Mouse (Mus musculus) splenic B cell, adult 2 months (primary cell): ENCODE measurements around the gene Palm3.
A peak's percentile ranks its signal among the peaks of the same experiment; 100 is the strongest.
"Not testable (repeated sequence)": the region's sequence is repeated elsewhere in the genome, so short reads cannot be mapped to it uniquely, and the experiment has no call there.

Source experiments
- DNase-seq: peaks from one replicate; pipeline ENCODE4 v3.0.0-alpha.2; 2011; ENCODE audit warnings: low read depth, low spot score
- H3K27me3 ChIP-seq: 2 replicates; pipeline ENCODE4 v1.6.1; 2012; ENCODE audit warnings: mild to moderate bottlenecking, low read length, moderate library complexity, mixed read lengths; ENCODE audit not compliant: control insufficient read depth, poor library complexity, insufficient read depth, severe bottlenecking
- H3K36me3 ChIP-seq: 2 replicates; pipeline ENCODE4 v1.6.1; 2012; ENCODE audit warnings: mild to moderate bottlenecking, low read length, moderate library complexity, mixed read lengths; ENCODE audit not compliant: control insufficient read depth, poor library complexity, insufficient read depth, severe bottlenecking

Gene Palm3

DNA sequence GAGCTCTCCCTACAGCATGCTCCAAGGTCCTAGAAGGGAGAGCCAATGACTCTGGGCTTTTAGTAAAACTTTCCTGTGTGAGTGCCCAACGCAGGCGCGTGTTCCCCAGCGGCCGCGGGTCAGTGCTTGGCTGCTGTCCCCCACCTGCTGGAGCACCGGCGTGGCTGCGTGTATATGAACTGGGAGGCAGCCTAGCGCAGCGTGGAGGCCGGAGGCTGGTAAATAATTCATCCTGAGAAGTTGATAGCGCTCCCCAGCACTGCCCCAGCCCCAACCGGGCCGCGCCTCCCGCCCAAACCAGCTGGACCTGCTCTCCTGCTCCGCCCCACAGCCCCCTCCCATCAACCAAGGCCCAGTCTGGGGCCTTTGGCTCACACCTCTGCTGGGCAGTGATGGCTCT, at the start of gene Palm3:
Palm3 (plus strand) TSS at position 376 of the 400 bp plus-strand sequence.
- H3K27me3 ChIP-seq = no peaks in the 10 kb centered on the region; the same call in 1 of the 2 replicates
- DNase-seq = no peak

DNA sequence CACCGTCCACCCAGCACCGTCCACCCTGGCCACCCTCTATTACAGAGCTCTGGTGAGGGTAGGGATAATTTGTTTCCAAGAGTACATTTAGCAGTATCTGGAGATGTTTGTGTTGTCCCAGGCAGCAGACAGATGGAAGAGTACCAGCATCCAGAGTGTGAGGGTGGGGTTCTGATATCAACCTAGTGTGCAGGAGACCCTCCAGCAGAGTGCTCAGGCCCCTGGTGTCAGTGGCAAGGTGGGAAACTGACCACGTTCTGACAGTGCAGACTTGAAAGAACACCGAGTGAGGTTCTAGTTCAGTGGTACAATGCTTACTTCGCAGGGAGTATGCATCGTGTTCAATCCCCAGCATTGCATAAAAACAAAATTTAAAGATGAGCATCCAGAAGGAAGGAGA, 49.6 kb upstream of the Palm3 start:
- no peak for DNase-seq

More for the DNA sequence above, at the start of gene Palm3:
- no peaks in the 10 kb centered on the region for H3K36me3 ChIP-seq

DNA sequence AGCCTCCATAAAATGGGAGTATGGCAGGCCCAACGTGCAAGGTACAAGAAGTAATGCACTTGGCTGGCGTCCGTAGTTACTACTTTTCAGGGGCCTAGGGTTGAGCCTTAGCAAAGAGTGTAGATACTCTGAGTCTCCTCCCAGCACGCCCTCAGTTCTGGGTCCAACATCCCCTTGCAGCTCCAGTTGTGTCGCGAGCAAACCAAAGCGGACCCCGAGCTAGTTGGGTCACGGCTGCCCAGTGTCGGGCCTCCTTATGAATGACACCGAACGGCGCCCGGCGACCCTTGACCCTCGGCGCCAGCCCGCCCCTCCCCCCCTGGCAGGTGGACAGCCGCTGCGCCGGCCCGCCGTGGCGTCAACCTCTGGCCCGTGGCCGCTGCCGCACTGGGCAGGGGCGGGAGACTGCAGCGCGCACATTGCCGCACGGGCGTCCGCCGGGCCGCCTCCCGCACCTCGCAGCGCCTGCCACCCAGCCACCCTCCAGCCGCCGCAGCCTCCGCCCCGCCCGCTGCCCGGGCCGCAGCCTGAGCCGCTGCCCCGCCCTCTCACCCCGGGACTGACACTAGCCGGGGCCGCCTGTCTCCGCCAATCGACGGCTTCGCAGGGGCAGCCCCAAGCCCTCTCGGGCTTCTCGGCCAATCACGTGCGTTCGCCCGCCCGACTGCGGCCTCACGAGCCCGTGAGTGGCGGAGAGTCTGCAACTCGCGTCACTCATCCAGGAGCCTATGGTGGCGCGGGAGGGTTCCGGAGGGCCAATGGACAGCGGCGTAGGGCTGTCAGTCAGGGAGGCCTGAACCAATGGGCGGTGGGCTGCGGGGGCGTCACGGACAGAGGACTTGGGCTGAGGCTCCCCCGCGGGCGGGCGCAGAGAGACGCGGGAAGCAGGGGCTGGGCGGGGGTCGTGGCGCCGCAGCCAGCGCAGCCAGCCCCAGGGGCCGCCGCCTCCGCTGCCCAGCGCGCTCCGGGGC, 48.8 kb upstream of the Palm3 start, which contains the start of gene Prkaca:
Prkaca (plus strand) TSS at position 844 of the 971 bp plus-strand sequence.
- Histone ChIP-seq H3K36me3 (no peaks in the 10 kb centered on the region), H3K27me3 (no peaks in the 10 kb centered on the region)
- DNase-seq = peak; percentile 98

More for the DNA sequence above, 49.6 kb upstream of the Palm3 start:
- no peaks in the 10 kb centered on the region for H3K36me3 ChIP-seq
- H3K27me3 ChIP-seq = no peaks in the 10 kb centered on the region

DNA sequence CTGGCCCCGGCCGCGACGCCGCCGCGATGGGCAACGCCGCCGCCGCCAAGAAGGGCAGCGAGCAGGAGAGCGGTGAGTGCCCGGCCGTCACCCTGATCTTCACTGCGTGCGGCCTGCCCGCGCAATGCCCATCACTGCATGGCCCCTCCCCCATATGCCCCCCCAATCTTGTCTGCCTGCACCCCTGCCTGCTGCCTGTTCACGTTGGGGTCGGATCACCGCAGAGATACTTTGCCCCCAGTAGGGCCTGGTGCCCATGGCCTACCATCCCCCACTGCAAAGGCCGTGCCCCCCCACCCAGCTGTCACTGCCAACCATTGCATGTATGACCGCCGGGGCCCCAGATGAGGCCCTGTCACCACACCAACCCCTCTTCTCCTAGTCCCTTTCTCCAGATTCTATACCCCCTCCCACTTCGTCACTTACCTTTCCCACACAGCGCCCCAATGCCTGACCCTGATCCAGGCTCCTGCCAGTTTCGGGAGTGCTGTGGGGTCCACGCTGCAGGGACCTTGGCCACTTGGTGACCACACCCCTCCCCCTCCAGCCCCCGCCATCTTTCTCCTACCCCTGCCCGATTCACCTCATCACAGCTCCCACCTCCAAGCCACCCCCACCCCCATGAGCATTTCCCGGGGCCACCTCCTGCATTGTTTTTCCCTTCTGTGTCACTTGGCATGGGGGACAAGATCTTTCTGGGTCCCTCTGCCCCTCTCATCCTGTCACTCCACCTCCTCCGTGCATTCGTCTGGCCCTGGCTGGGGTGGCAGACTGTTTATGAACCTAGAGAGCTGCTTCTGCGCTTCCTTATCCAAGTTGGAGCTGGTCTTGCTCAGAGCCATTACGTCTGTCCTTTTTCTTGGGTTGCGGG, 47.9 kb upstream of the Palm3 start:
- H3K27me3 ChIP-seq = no peaks in the 10 kb centered on the region
- no peaks in the 10 kb centered on the region for H3K36me3 ChIP-seq
- DNase-seq = peak; percentile 37

DNA sequence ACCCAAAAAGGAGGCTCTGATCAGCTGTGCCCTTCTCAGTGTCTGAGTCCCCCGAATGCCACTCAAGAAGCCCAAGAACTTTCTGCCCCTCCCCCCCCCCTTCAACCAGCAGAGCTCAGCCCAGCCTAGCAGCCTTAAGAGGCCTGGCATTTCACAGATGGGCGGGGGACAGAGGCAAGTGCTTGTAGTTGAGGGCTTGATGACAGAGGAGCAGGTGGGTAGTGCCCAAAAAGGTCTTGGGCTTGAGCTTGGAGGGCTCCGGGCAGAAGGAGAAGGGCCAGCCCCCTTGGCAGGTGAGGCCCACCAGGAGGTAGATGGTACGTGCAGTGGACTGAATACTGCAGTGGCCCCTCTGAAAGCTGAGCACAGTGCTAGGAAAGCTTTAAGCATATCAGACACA, 46.8 kb upstream of the Palm3 start:
- H3K27me3 ChIP-seq = no peaks in the 10 kb centered on the region
- no peak for DNase-seq
- no peaks in the 10 kb centered on the region for H3K36me3 ChIP-seq

DNA sequence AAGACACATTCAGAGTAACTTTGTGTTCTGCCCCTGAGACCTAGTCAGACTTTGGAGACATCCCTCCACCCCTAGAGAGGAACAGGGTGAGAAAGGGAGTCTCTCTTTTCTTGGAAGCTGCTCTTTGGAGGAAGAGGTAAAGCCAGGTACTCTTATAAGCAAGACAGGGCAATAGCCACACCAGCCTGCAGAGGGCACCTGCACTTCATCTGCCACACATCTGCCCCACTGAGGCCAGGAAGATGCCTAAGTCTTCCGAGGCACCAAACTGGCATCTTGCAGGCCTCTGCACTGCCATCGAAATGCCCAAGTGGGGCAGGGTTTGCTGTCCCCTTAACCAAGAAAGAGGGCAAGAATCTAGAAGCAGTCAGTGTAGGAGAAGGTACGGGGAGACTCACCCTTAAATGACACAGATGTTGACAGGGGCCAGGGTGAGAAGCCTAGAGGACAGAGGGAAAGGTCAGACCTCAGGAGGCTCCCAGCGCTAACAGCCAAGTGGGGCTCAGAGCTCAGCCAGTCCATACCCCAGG, 45.1 kb upstream of the Palm3 start:
- DNase-seq = peak; percentile 65

DNA sequence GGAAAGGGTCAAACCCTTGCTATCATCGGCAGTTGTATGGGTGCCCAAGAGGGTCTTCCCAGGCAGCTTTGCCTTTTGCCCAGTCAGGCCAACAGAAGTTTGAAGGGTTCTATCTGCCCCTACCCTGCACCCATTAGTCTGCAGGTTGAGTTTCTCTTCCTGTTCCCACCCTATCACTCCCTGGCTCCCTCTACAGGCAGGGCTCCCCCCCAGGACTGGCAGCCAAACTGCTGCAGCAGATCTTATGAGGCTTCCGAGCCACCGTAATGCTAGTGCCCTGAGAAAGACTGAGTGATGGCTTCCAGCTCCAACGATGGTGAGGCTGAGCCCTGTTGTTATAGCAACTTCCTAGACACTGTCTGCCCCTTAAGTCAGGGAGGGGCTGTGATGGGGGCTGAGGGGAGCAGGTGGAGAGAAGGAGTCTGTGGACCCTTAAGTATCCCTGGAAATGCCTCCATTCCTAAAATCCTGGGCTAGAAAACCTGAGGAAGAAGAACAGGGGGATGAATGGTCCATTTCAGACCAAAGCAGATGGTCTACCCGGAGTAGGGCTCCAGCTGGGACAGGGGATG, 44.4 kb upstream of the Palm3 start:
- Histone ChIP-seq H3K27me3 (no peaks in the 10 kb centered on the region), H3K36me3 (no peaks in the 10 kb centered on the region)
- DNase-seq = peak; percentile 43

More for the DNA sequence above, 45.1 kb upstream of the Palm3 start:
- Histone ChIP-seq H3K27me3 (no peaks in the 10 kb centered on the region), H3K36me3 (no peaks in the 10 kb centered on the region)

DNA sequence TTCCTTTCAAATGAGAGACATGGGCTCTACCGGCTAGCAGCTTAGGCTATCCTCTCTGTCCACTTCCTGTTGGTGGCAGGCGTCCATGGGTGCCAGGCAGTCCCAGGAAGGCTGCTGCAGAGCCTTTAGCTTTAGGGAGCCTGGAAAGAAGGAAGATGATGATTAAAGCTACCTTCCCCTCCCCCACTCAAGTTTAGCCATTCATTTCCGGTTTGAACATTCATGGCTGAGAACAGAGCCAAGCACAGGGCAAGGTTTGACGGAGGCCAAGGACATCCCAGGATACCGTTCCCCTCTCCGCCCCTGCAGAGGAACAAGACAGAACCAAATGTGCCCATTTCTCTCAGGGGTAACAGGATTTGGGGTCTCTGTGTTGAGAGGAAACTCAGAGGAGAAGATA, 43.6 kb upstream of the Palm3 start:
- no peak for DNase-seq
- Histone ChIP-seq H3K36me3 (no peaks in the 10 kb centered on the region), H3K27me3 (no peaks in the 10 kb centered on the region)

DNA sequence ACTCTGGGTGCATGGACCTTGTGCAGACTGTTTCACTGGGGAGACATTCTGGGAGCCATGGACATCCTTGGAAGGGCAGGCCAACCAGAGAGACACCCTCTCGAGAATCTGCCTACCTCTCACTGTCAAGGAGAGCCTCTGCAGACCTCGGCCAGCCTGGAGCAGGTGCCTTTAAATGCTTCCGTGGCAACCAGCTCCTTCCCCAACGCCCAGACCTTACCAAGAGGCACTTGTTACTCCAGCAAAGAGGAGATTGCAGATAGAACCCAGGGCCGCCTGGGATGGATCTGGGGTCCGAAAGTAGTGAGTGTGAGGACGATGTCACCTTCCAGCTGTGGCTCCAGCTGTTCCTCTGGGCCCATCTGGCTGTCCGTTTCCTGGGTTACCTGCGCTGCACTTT, 43.1 kb upstream of the Palm3 start:
- Histone ChIP-seq H3K27me3 (no peaks in the 10 kb centered on the region), H3K36me3 (no peaks in the 10 kb centered on the region)
- no peak for DNase-seq

DNA sequence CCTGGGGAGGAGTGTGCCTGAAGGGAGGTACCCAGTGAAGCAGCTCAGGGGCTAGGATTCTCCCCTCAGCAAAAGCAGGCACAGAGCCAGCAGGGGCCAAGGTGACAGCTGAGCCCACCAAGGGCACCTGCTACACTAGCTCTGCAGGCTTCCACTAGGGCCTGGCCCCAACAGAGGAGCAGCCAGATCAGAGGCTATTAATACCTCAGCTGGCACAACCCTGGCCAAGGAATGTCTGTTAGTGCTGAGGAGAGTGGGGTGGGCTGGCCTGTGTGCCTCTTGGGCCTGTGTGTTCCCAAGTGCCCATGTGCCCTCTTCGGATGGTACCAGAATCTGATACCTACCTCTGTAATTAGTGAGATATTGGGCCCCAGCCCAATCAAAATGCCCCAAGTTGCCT, 41.0 kb upstream of the Palm3 start:
- DNase-seq = no peak
- H3K27me3 ChIP-seq = no peaks in the 10 kb centered on the region
- H3K36me3 ChIP-seq = 0 out of 2 replicates have a peak, but pooled peaks cover 2% of the 10 kb centered on the region

DNA sequence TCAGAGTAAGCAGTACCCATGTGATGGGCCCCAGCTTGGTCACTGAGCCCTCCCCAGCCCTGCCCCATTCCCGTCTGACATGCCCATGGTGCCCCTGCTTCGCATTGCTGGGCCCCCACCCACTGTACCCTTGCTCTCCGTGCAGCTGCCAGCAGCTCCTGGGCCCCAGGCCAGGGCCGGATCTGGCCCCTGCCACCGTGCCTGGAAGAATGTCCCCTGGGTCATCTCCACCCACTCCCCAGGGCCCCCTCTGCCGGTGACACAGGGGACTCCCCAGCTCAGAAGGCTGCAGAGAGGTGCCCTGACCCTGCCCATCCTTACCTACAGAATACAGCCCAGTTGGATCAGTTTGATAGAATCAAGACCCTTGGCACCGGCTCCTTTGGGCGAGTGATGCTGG, 40.4 kb upstream of the Palm3 start:
- H3K36me3 ChIP-seq = peaks cover 2% of the 10 kb centered on the region; the same call in 1 of the 2 replicates
- no peak for DNase-seq

DNA sequence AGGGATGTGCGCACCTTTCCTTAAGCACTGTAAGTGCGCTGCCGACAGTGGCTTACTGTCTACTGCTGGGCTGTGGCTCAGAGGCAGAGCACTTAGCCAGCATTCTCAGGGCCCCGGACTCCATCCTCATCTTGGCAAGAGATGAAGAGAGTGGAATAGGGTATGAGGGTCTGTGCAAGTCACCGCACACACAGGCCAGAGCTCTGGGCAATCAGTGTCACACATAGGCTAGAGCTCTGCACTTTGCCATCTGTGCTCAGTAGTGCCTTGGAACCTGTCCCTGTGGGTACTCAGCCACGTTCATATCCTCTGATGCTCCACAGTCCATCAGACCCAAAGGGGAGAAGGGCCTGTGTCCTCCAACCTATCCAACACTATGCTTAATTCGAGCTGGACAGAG, 39.7 kb upstream of the Palm3 start:
- Histone ChIP-seq H3K36me3 (peaks cover 6% of the 10 kb centered on the region; the same call in 1 of the 2 replicates), H3K27me3 (no peaks in the 10 kb centered on the region)
- no peak for DNase-seq

More for the DNA sequence above, 40.4 kb upstream of the Palm3 start:
- no peaks in the 10 kb centered on the region for H3K27me3 ChIP-seq

DNA sequence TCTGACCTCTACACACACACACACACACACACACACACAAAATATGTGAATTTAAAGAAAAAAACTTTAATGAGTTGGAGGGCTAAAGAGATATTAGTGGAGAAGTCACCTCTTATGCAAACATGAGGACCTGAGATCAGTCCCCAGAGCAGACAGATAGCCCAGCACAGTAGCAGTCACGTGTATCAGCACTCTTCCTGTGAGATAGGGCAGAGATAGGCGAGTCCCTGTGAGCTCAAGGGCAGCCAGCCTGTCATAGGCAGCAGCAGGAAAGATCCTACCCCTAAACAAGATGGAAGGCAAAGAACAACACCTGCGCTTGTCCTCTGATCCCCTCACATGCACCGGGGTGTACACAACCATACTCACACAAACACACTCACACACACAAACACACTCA, 38.8 kb upstream of the Palm3 start:
- peaks cover 8% of the 10 kb centered on the region; the same call in 1 of the 2 replicates for H3K36me3 ChIP-seq
- DNase-seq = no peak
- no peaks in the 10 kb centered on the region for H3K27me3 ChIP-seq

DNA sequence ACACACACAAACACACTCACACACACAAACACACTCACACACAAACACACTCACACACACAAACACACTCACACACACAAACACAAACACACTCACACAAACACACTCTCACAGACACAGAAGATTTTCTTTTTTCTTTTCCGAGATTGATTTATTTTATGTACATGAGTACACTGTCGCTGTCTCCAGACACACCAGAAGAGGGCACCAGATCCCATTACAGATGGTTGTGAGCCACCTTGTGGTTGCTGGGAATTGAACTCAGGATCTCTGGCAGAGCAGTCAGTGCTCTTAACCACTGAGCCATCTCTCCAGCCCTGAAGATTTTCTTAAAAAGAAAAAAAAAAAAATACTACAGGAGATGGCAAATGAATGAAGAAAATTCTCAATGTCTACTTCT, 38.0 kb upstream of the Palm3 start:
- H3K36me3 ChIP-seq, H3K27me3 ChIP-seq, DNase-seq: not testable (repeated sequence)
